Mouse (Mus musculus): Measurements from ENCODE around the gene AL607142.1. TPM values are rescaled to one million over a fixed set of nuclear protein-coding genes. Genes with fewer than 3 reads are reported as not detected.

AL607142.1 gene
- polyA plus RNA-seq, 1 experiment from 2014 or later, result not detected

DNA sequence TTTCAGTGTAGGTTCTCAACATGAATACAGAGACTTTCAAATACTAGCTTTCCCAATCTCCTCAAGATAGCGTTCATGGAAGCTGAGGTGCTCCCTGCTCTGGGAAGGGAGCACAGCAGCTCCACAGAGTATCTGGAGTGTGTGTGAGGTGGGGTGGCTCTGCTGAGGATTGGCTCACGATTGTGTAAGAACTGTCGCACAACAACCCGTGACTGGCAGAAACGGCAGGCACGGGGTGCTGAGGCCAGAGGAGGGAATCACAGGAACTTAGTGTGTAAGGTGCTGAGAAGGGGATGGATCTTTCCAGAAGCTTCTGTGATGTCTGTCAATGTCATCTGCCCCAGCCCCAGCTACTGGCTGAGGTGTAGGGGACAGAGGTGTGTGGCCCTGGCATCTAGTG is 3.1 kb upstream of the AL607142.1 start:
- H3K4me1 ChIP-seq (ENCODE audit: control insufficient read depth, insufficient read depth, low read length), result no peaks in the 10 kb centered on the region
- WGBS, result 86% methylated on average over 6 of the region's 6 CpGs
- no peak overlapping the region for H3K9ac ChIP-seq (replicated peaks; ENCODE audit: low read depth, low read length)
- no peaks in the 10 kb centered on the region for H3K9me3 ChIP-seq (ENCODE audit: control insufficient read depth, low read depth, low read length)
- no peaks in the 10 kb centered on the region for H3K36me3 ChIP-seq (ENCODE audit: control insufficient read depth, insufficient read depth, low read length)
- H3K4me3 ChIP-seq (ENCODE audit: low read depth, low read length), result no peak overlapping the region
- no peak overlapping the region for H3K4me2 ChIP-seq (replicated peaks; ENCODE audit: low read depth, low read length)
- no peak overlapping the region for H3K27ac ChIP-seq (ENCODE audit: low read length)
- H3K27me3 ChIP-seq (ENCODE audit: control insufficient read depth, insufficient read depth, low read length), result no peaks in the 10 kb centered on the region
- ATAC-seq (ENCODE audit: insufficient number of reproducible peaks, insufficient read depth, low FRiP score, low read depth), result no peak

DNA sequence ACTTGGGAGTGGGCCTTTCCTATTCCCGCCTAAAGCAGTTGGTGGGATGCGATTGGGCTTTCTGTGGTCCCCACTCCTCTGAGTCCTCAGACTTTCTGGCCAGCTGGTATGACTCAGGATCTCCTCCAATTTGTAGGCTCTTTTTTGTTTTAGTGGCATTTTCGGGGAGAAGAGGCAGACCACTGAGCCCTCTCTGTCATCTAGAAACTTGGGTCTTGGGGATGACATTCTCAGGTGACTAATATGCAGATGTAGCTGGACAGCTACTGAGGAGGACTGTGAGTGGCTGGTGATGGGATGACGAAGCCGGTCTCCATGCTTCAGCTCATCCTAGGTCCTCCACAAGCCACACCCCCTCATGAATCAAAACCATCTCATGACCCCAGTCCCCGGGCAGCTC is 2.6 kb upstream of the AL607142.1 start:
- no peaks in the 10 kb centered on the region for H3K36me3 ChIP-seq (ENCODE audit: control insufficient read depth, insufficient read depth, low read length)
- no peak overlapping the region for H3K9ac ChIP-seq (replicated peaks; ENCODE audit: low read depth, low read length)
- no peak overlapping the region for H3K4me3 ChIP-seq (ENCODE audit: low read depth, low read length)
- ATAC-seq (ENCODE audit: insufficient number of reproducible peaks, insufficient read depth, low FRiP score, low read depth), result no peak
- no peaks in the 10 kb centered on the region for H3K4me1 ChIP-seq (ENCODE audit: control insufficient read depth, insufficient read depth, low read length)
- H3K27me3 ChIP-seq (ENCODE audit: control insufficient read depth, insufficient read depth, low read length), result no peaks in the 10 kb centered on the region
- 66% methylated on average over 6 of the region's 6 CpGs for WGBS
- no peak overlapping the region for H3K27ac ChIP-seq (ENCODE audit: low read length)
- H3K4me2 ChIP-seq (replicated peaks; ENCODE audit: low read depth, low read length), result no peak overlapping the region
- no peaks in the 10 kb centered on the region for H3K9me3 ChIP-seq (ENCODE audit: control insufficient read depth, low read depth, low read length)

DNA sequence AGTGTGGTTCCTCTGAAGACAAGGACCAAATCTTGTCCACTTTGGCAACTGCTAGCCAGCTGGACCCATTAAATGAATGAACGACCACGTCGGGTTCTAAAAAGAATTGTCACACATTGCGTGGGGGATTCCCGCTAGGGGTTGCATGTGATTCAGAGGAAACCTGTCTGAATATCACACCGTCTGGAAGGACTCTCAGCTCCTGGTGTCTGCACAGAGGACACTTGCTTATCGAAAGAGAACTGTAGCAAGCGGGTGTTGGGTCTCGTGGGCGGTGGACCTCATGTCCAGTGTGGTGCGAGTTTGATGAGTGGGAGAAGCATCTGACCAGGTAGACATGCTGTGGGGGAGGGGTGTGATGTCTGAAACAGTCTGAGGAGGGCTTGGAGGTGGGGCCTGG is 2.0 kb upstream of the AL607142.1 start:
- Histone ChIP-seq H3K36me3 (ENCODE audit: control insufficient read depth, insufficient read depth, low read length) (no peaks in the 10 kb centered on the region), H3K4me3 (ENCODE audit: low read depth, low read length) (no peak overlapping the region), H3K4me1 (ENCODE audit: control insufficient read depth, insufficient read depth, low read length) (no peaks in the 10 kb centered on the region), H3K27ac (ENCODE audit: low read length) (no peak overlapping the region), H3K9ac (replicated peaks; ENCODE audit: low read depth, low read length) (no peak overlapping the region), H3K27me3 (ENCODE audit: control insufficient read depth, insufficient read depth, low read length) (no peaks in the 10 kb centered on the region), H3K4me2 (replicated peaks; ENCODE audit: low read depth, low read length) (no peak overlapping the region), H3K9me3 (ENCODE audit: control insufficient read depth, low read depth, low read length) (no peaks in the 10 kb centered on the region)
- WGBS, result 90% methylated on average over 11 of the region's 11 CpGs
- ATAC-seq (ENCODE audit: insufficient number of reproducible peaks, insufficient read depth, low FRiP score, low read depth), result no peak

GRCm38 (mm10) chr4:120063353-120064124 is 1.3 kb upstream of the AL607142.1 start:
- Histone ChIP-seq H3K9me3 (ENCODE audit: control insufficient read depth, low read depth, low read length) (no peaks in the 10 kb centered on the region), H3K9ac (replicated peaks; ENCODE audit: low read depth, low read length) (no peak overlapping the region), H3K4me1 (ENCODE audit: control insufficient read depth, insufficient read depth, low read length) (no peaks in the 10 kb centered on the region), H3K36me3 (ENCODE audit: control insufficient read depth, insufficient read depth, low read length) (no peaks in the 10 kb centered on the region), H3K27me3 (ENCODE audit: control insufficient read depth, insufficient read depth, low read length) (no peaks in the 10 kb centered on the region), H3K4me2 (replicated peaks; ENCODE audit: low read depth, low read length) (no peak overlapping the region), H3K4me3 (ENCODE audit: low read depth, low read length) (no peak overlapping the region), H3K27ac (ENCODE audit: low read length) (no peak overlapping the region)
- ATAC-seq (ENCODE audit: insufficient number of reproducible peaks, insufficient read depth, low FRiP score, low read depth), result no peak
- 86% methylated on average over 20 of the region's 20 CpGs for WGBS

- Histone ChIP-seq H3K36me3 (ENCODE audit: control insufficient read depth, insufficient read depth, low read length) (no peaks in the 10 kb centered on the region), H3K9ac (replicated peaks; ENCODE audit: low read depth, low read length) (no peak overlapping the region), H3K27me3 (ENCODE audit: control insufficient read depth, insufficient read depth, low read length) (no peaks in the 10 kb centered on the region), H3K4me3 (ENCODE audit: low read depth, low read length) (no peak overlapping the region), H3K4me1 (ENCODE audit: control insufficient read depth, insufficient read depth, low read length) (no peaks in the 10 kb centered on the region), H3K27ac (ENCODE audit: low read length) (no peak overlapping the region), H3K9me3 (ENCODE audit: control insufficient read depth, low read depth, low read length) (no peaks in the 10 kb centered on the region), H3K4me2 (replicated peaks; ENCODE audit: low read depth, low read length) (no peak overlapping the region)
- WGBS, result 62% methylated on average over 9 of the region's 9 CpGs
- ATAC-seq (ENCODE audit: insufficient number of reproducible peaks, insufficient read depth, low FRiP score, low read depth), result no peak; the same call in 1 of the 2 replicates
These were observed 2.2 kb downstream of the AL607142.1 start for GRCm38 (mm10) chr4:120066841-120067591.

DNA sequence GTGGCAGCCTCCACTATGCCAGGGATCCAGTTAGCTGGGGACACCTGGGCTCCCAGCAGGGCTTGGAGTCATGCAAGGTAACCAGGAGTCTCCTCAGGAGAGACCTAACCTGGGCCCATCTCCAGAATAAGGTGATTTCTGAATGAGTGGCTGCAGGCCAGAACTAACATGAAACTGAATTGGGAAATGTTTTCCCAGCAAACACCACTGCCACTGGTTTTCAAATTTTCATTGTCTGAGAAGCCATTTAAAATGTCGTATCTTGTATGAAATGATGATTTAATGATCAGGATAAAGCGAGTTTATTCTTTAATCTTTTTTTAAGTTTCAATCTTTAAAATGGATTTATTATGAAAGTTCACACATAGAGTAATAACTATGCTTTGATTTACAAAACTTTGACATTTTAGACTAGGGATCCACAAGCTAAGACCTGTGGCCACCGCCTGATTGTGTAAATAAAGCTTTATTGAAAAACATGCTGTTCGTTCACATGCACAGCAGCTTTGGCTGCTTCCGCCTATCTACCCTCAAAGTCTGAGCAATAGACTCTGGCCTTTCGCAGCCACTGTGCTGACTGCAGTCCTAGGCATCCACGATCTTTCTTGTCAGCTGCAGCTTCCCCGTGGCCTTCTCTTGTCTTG is 2.9 kb downstream of the AL607142.1 start:
- Histone ChIP-seq H3K4me3 (ENCODE audit: low read depth, low read length) (no peak overlapping the region), H3K27me3 (ENCODE audit: control insufficient read depth, insufficient read depth, low read length) (no peaks in the 10 kb centered on the region), H3K36me3 (ENCODE audit: control insufficient read depth, insufficient read depth, low read length) (no peaks in the 10 kb centered on the region), H3K9me3 (ENCODE audit: control insufficient read depth, low read depth, low read length) (no peaks in the 10 kb centered on the region), H3K27ac (ENCODE audit: low read length) (no peak overlapping the region), H3K4me1 (ENCODE audit: control insufficient read depth, insufficient read depth, low read length) (no peaks in the 10 kb centered on the region), H3K4me2 (replicated peaks; ENCODE audit: low read depth, low read length) (no peak overlapping the region), H3K9ac (replicated peaks; ENCODE audit: low read depth, low read length) (no peak overlapping the region)
- WGBS, result 85% methylated on average over 8 of the region's 8 CpGs
- ATAC-seq (ENCODE audit: insufficient number of reproducible peaks, insufficient read depth, low FRiP score, low read depth), result no peak

GRCm38 (mm10) chr4:120068883-120069581 is 4.2 kb downstream of the AL607142.1 start:
- Histone ChIP-seq H3K9ac (replicated peaks; ENCODE audit: low read depth, low read length) (no peak overlapping the region), H3K4me1 (ENCODE audit: control insufficient read depth, insufficient read depth, low read length) (0 out of 2 replicates have a peak, but pooled peaks cover 1% of the 10 kb centered on the region), H3K9me3 (ENCODE audit: control insufficient read depth, low read depth, low read length) (no peaks in the 10 kb centered on the region), H3K4me3 (ENCODE audit: low read depth, low read length) (no peak overlapping the region), H3K36me3 (ENCODE audit: control insufficient read depth, insufficient read depth, low read length) (no peaks in the 10 kb centered on the region), H3K27ac (ENCODE audit: low read length) (no peak overlapping the region), H3K4me2 (replicated peaks; ENCODE audit: low read depth, low read length) (no peak overlapping the region), H3K27me3 (ENCODE audit: control insufficient read depth, insufficient read depth, low read length) (no peaks in the 10 kb centered on the region)
- no peak for ATAC-seq (ENCODE audit: insufficient number of reproducible peaks, insufficient read depth, low FRiP score, low read depth)
- WGBS, result 81% methylated on average over 3 of the region's 3 CpGs

GRCm38 (mm10) chr4:120069582-120069980 is 4.8 kb downstream of the AL607142.1 start:
- Histone ChIP-seq H3K4me2 (replicated peaks; ENCODE audit: low read depth, low read length) (no peak overlapping the region), H3K9ac (replicated peaks; ENCODE audit: low read depth, low read length) (no peak overlapping the region), H3K9me3 (ENCODE audit: control insufficient read depth, low read depth, low read length) (no peaks in the 10 kb centered on the region), H3K27me3 (ENCODE audit: control insufficient read depth, insufficient read depth, low read length) (no peaks in the 10 kb centered on the region), H3K4me3 (ENCODE audit: low read depth, low read length) (no peak overlapping the region), H3K27ac (ENCODE audit: low read length) (no peak overlapping the region), H3K36me3 (ENCODE audit: control insufficient read depth, insufficient read depth, low read length) (no peaks in the 10 kb centered on the region), H3K4me1 (ENCODE audit: control insufficient read depth, insufficient read depth, low read length) (0 out of 2 replicates have a peak, but pooled peaks cover 5% of the 10 kb centered on the region)
- ATAC-seq (ENCODE audit: insufficient number of reproducible peaks, insufficient read depth, low FRiP score, low read depth), result no peak
- WGBS, result 86% methylated on average over 3 of the region's 3 CpGs
